Mouse (Mus musculus): Measurements from ENCODE around the gene Vps37b.

Vps37b gene

DNA sequence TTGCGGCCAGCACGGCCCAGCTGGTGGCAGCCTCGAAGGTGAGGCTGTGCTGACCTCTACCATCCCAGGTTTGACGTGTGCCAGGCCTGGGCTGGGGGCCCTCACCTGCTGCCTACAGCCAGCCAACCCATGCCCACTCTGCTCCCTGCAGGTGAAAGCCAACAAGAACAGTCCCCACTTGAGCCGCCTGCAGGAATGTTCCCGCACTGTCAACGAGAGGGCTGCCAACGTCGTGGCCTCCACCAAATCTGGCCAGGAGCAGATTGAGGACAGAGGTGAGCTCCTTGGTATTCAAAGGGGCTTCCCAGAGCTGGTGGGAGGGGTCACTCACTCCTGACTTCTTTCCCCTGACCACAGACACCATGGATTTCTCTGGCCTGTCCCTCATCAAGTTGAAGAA lies 30.8 kb downstream of the Vps37b start:
- no peak for DNase-seq (ENCODE audit: low spot score)

DNA sequence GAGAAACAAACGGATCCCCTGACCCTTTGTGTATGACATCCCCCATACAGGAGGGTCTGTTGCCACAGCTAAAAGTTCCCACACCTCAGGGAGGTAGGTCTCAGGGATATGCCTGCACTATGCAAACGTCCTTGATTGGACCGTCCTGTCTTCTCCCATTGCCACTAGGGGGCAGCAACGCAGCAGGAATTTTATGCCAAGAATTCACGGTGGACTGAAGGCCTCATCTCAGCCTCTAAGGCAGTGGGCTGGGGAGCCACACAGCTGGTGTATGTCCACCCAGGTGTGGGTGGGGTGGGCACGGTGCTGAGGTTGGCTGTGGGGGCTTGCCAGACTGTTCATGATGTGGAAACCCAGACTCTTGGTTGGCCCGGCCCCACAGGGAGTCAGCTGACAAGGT lies 31.2 kb downstream of the Vps37b start:
- DNase-seq (ENCODE audit: low spot score): peak; percentile 96

DNA sequence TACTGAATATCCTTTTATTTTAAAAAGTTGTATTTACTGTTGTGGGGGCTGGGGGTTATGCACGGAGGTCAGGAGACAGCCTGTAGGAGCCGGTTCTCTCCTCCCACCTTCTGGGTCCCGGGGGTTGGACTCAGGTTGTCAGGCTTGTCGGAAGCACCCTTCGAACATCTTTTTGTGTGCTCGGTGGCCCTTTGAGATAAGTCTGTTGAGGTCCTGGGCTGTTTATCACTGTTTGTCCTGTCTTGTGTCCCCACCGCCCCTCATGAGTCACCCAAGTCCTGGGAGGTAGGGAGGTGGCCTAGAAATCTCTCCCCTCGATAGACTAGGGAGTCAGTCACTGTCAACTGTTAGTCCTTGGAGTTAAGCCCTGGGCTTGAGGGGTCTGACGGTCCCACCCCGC lies 33.7 kb downstream of the Vps37b start:
- DNase-seq (ENCODE audit: low spot score): no peak

DNA sequence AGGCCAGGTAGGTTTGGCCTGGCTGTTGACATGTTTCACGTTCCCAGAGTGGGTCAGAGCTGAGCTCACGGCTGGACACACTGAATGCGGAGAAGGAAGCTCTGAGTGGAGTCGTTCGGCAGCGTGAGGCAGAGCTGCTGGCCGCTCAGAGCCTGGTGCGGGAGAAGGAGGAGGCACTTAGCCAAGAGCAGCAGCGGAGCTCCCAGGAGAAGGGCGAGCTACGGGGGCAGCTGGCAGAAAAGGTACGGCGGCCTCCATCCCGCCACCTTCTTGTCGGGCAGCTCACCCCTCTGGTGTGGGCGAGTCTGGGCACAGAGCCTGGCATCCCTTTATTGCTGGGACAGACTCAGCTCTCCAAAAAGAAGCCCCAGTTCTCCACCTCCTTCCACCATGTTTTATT lies 34.3 kb downstream of the Vps37b start:
- DNase-seq (ENCODE audit: low spot score): no peak

- DNase-seq (ENCODE audit: low spot score): peak; percentile 45
Measured at GRCm38 (mm10) chr5:123997211-123997751, 34.8 kb downstream of the Vps37b start.

DNA sequence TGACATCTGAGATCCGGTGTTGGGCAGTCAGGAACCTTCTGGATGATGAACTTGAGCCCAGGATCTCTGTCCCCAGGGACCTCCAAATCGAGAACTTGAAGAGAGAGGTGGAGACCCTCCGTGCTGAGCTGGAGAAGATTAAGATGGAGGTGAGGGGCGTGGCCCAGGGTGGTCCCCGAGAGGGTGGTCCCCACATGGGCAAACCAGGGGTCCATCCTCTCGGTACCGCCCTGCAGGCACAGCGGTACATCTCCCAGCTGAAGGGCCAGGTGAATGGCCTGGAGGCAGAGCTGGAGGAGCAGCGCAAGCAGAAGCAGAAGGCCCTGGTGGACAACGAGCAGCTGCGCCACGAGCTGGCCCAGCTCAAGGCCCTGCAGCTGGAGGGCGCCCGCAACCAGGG lies 35.4 kb downstream of the Vps37b start:
- no peak for DNase-seq (ENCODE audit: low spot score)

GRCm38 (mm10) chr5:123996194-123996593 lies 35.9 kb downstream of the Vps37b start:
- peak; percentile 50 for DNase-seq (ENCODE audit: low spot score)

GRCm38 (mm10) chr5:123995388-123995787 lies 36.7 kb downstream of the Vps37b start:
- DNase-seq (ENCODE audit: low spot score): no peak

- no peak for DNase-seq (ENCODE audit: low spot score)
Measured at GRCm38 (mm10) chr5:123994468-123994867, 37.6 kb downstream of the Vps37b start.

DNA sequence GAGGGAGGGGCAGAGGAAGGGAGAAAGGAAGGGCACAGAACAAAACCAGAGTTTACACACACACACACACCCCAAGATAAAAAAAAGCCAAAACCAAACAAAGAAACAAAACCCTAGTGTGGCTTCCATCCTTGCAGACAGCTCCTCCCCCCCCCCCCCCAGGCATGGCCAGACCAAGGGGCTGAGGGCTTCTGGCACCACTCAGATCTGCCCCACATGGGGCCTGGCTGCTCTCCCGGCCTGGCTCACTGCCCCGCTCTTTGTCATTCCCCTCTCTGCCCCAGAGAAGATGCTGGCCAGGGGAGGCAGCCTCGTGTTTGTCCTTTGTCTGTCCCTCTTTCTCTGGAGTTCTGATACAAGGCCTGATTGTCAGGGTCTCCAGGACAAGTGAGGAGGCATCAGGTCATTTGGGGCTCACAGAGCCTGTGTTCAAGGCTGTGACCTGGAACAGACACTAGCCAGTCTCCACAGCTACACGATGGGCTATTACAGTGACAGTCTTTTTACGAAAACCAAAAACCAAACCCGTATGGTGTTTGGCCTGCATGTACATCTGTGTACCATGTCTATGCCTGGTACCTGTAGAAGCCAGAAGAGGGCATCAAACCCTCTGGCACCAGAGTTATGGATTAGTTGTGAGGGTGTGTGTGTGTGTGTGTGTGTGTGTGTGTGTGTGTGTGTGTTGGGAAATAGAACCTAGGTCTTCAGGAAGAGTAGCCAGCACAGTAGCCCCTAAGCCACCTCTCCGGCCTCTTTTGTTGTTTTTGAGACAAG lies 38.6 kb downstream of the Vps37b start:
- no peak for DNase-seq (ENCODE audit: low spot score)

- DNase-seq (ENCODE audit: low spot score): peak; percentile 88
Measured at GRCm38 (mm10) chr5:123992794-123993193, 39.3 kb downstream of the Vps37b start.

GRCm38 (mm10) chr5:123992193-123992637 lies 39.9 kb downstream of the Vps37b start:
- DNase-seq (ENCODE audit: low spot score): no peak

DNA sequence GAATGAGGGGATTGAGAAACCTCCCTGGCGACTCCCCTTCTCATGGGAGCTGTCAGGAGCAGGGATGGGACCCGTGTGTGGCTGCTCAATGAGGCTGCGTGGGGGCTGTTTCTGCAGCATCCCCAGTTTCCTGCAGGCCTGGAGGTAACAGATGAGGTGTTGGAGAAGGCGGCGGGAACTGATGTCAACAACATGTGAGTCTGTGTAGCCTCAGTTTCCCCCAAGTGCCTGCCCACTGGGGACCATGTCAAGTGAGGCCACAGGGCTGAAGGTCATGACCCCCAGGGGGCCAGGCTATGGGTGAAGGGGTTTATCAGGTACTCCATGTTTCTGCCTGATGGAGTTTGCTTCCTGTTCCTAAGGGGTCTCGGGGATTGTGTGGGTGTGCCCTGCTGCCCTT lies 40.7 kb downstream of the Vps37b start:
- DNase-seq (ENCODE audit: low spot score): no peak

DNA sequence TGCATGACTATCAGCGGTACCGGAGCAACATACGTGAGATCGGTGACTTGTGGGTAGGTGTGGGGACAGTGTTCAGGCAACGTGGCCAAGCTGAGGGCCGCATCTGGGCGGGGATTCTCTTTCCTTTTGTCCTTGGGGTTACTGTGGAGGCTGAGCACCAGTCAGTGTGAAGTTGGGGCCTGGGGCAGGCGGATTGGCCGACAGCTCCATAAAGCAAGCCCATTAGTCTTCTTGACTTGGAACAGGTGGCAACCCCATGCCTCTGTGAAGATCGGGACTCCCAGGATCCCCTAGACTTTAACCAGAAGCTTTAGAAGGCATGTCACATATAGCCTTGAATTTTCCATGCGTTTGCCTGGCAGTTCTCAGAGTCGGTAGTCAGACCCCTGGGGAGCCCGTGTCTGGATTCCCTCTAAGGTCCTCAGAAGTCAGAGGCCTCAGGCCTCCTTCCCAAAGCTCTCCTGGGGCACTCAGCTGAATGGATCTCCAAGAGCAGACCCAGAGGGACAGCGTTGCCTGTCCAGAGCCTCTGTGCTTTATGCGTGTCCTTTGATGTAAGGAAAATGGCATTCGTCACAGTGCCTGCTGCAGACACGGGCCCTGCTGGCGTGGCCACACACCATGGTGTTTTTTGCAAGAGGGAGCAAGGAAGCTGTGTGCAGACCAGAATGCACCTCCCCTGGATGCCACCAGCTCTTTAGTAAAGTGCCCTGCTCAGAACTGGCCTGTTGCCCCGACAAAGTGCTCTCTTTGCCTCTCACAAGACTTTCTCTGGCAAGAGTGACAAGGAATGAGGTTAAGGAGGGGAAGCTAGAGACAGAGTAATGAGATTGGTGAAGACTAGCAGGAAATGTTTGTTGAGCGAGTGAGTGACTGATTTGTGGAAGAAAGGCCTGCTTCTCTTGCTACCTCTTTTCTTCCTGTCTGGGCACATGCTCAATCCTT lies 41.9 kb downstream of the Vps37b start:
- DNase-seq (ENCODE audit: low spot score): no peak

DNA sequence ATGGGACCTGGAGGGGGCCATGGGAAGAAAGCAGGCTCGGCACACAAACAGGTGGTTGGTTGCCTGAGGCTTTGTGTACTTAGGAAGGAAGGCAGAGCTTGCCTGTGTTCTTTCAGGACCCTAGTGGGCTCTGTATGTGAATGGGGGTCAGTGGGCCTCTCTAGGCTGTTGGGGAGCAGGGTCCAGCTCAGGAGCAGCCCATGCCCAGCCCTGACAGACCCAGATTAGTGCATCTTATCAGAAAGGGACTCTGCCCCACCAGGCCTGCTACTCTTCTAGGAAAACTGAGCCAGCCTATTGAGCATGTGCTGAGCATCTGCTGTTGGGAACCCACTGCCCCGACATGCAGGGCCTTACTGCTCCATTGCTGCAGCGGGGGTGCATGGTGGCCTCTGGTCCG lies 44.6 kb downstream of the Vps37b start:
- no peak for DNase-seq (ENCODE audit: low spot score)

DNA sequence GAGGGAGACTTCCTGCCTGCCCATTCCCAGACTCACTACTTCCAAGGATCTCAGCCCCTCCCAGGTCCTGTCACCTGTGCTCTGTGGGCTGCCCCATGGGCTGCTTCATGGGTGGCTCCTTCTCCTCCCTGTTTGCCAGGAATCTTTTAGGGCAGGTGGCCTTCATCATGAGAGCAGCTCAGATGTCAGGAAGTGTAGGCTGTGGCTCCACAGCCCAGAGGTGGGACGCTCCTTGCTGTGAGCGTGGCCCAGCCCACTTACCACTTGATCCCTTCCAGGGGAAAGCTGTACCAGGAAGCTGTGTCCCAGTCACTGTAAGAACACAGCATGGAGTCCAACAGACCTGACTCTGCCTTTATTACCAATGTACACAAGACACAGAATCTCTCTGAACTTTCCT lies 45.1 kb downstream of the Vps37b start:
- no peak for DNase-seq (ENCODE audit: low spot score)

DNA sequence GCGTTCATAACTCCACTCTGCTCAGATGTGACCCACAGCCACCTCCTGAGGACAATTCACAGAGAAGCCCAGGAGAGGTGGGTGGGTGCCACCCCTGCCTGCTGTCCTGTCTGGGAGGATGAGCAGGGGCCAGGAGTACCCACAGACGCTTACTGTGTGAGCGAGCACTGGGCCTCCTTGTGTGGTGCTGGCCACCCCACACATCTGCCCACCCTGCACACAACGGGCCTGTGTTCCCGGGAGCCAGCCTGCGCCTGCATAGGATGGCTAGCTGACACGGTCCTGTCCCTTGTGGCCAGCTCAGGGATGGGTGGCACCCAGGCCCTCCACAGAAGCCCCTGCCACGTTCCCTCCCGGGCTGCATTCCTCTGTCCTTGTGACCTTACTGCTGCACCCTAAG lies 46.6 kb downstream of the Vps37b start:
- DNase-seq (ENCODE audit: low spot score): no peak

DNA sequence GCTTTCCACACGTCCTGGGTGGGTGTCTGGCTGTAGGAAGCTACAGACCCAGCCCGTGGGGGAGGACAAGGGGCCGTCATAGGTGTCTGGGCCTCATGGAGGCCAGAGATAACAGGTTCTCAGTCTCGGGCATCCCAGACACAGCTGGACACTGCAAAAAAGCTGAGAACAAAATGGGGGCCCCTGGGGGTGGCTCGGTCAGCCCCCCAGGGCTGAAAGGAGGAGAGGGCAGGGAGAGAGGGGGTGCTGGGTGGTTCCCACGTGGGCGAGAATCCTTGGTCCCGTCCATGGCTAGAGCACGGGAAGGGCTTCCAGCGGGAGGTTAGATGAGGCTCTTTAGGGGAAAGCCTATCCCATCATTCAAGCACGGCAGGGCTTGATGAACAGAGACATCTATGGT lies 49.2 kb downstream of the Vps37b start:
- DNase-seq (ENCODE audit: low spot score): no peak

GRCm38 (mm10) chr5:123981250-123981554 lies 50.9 kb downstream of the Vps37b start:
- no peak for DNase-seq (ENCODE audit: low spot score)

DNA sequence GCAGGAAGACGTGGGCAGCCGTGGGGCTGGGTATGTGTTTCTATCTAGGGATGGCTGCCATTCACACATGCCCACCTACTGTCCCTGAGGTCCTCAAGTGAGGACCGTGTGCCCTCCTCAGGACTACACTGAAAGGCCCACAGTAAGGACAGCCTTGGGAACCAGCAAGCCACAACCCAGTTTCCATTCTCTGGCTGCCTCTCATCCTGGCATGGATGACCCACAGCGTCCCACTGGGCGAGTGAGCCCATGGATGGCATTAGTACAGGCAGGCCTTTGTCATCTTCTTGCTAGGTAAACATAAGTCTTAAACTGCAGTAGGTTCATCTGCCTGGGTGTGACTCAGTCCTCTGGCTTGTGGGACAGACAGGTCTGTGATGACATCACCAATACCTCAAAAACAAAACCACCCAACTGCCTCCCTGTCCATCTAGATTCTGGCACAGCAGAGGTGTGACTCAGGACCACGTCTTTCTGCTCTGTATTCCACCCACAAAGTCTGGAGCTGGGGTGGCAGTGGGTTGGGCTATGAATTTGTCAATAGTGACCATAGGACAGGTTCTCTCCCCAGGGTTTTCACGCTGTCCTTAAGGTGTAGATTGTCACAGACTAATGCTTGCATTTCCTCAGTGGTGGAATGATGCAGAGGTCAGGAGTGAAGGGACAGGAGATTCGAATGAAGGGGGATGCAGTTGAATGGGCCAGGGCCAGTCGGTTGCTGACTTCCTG lies 51.4 kb downstream of the Vps37b start:
- DNase-seq (ENCODE audit: low spot score): no peak

- DNase-seq (ENCODE audit: low spot score): no peak
Measured at GRCm38 (mm10) chr5:123979980-123980369, 52.1 kb downstream of the Vps37b start.

GRCm38 (mm10) chr5:123979221-123979979 lies 52.7 kb downstream of the Vps37b start:
- DNase-seq (ENCODE audit: low spot score): no peak

Measured in retina, embryonic 14.5 days (tissue).